Mouse (Mus musculus) liver, embryonic 15.5 days (tissue): ENCODE data around the gene Tex26. TPM values are rescaled to one million over a fixed set of nuclear protein-coding genes. Genes with fewer than 3 reads are reported as not detected.

ENCODE experiments used
- ATAC-seq: fragments of 200-750 bp; cut with Nextera tagmentation; 2 replicates; pipeline ENCODE4 v1.8.0; 2017; ENCODE audit warnings: moderate number of reproducible peaks, mild to moderate bottlenecking, moderate library complexity; ENCODE audit not compliant: insufficient read depth
- H3K27ac ChIP-seq: fragments of 300-500 bp; sonication (generic); replicated peaks from 2 replicates; pipeline ENCODE4 v1.5.1; 2015; ENCODE audit warnings: mild to moderate bottlenecking, inconsistent platforms
- H3K27me3 ChIP-seq: fragments of 300-500 bp; sonication (generic); 2 replicates; pipeline ENCODE4 v1.6.1; 2015; ENCODE audit warnings: mild to moderate bottlenecking, inconsistent platforms
- H3K36me3 ChIP-seq: fragments of 300-500 bp; sonication (generic); replicated peaks from 2 replicates; pipeline ENCODE4 v1.6.1; 2015; ENCODE audit warnings: moderate library complexity, mild to moderate bottlenecking, inconsistent platforms
- H3K4me1 ChIP-seq: fragments of 300-500 bp; sonication (generic); replicated peaks from 2 replicates; pipeline ENCODE4 v1.6.1; 2015; ENCODE audit warnings: inconsistent platforms
- H3K4me2 ChIP-seq: fragments of 300-500 bp; sonication (generic); 2 replicates; pipeline ENCODE4 v1.6.1; 2015; ENCODE audit warnings: moderate library complexity, mild to moderate bottlenecking, inconsistent platforms
- H3K4me3 ChIP-seq: fragments of 300-500 bp; sonication (generic); replicated peaks from 2 replicates; pipeline ENCODE4 v1.5.1; 2015; ENCODE audit warnings: mild to moderate bottlenecking, inconsistent platforms
- H3K9ac ChIP-seq: fragments of 300-500 bp; sonication (generic); 2 replicates; pipeline ENCODE4 v1.6.1; 2015; ENCODE audit warnings: moderate library complexity, mild to moderate bottlenecking, inconsistent platforms
- H3K9me3 ChIP-seq: fragments of 300-500 bp; sonication (generic); replicated peaks from 2 replicates; pipeline ENCODE4 v1.6.1; 2016; ENCODE audit warnings: inconsistent platforms
- WGBS: fragments of 180-500 bp; shearing (Covaris S2); methylation state at CpG from one replicate; pipeline ENCODE4 v1.1.7; 2015; ENCODE audit warnings: mixed read lengths; ENCODE audit not compliant: insufficient replicate concordance; 5-methylcytosine and 5-hydroxymethylcytosine counted together
- polyA plus RNA-seq: library from polyadenylated mRNA; unstranded; fragments of >200 nt; fragmentation: Nextera tagmentation; extraction: Ambion mirVana; gene quantifications from 2 replicates; pipeline ENCODE4 v1.2.1, GENCODE M21; 2015

Gene Tex26
- polyA plus RNA-seq, 1 experiment from 2014 or later = not detected

GRCm38 (mm10) chr5:149412194-149412575 lies 27.3 kb upstream of the Tex26 start:
- H3K4me1 ChIP-seq = no peaks in the 10 kb centered on the region
- H3K9me3 ChIP-seq = no peaks in the 10 kb centered on the region
- no peaks in the 10 kb centered on the region for H3K36me3 ChIP-seq
- peak overlapping the region; percentile 28 for H3K4me2 ChIP-seq
- H3K9ac ChIP-seq = no peak overlapping the region
- H3K4me3 ChIP-seq = 0 out of 2 replicates have a peak overlapping the region, but pooled peaks have one; percentile 8
- 33% methylated on average over 11 of the region's 11 CpGs for whole genome bisulfite sequencing
- no peak overlapping the region for H3K27ac ChIP-seq
- ATAC-seq = no peak
- H3K27me3 ChIP-seq = peaks cover 25% of the 10 kb centered on the region

DNA sequence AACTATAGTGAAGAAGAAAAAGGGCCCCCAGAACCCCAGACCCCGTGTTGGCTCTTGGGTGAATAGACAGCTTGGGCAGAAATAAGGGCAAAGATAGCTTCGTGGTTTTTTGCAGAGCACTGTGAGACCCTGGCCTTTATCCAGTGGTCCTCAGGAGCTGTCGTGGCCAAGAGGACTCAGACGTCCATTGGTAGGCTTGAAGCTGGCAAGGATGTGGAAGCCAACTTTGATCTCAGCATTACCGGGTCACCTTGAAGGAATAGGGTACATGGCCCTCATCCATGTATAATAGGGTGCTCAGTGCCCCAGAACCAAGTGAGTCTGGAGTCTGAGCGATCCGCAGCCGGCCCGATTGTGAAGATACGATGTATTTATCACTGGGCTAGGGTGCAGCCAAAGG lies 26.8 kb upstream of the Tex26 start:
- no peak overlapping the region for H3K4me2 ChIP-seq
- no peak overlapping the region for H3K4me3 ChIP-seq
- H3K27ac ChIP-seq = no peak overlapping the region
- no peaks in the 10 kb centered on the region for H3K9me3 ChIP-seq
- H3K4me1 ChIP-seq = no peaks in the 10 kb centered on the region
- 68% methylated on average over 10 of the region's 10 CpGs for WGBS
- no peak overlapping the region for H3K9ac ChIP-seq
- ATAC-seq = no peak
- H3K27me3 ChIP-seq = peaks cover 25% of the 10 kb centered on the region
- H3K36me3 ChIP-seq = no peaks in the 10 kb centered on the region

GRCm38 (mm10) chr5:149414369-149415167 lies 24.9 kb upstream of the Tex26 start:
- peaks cover 25% of the 10 kb centered on the region for H3K27me3 ChIP-seq
- no peaks in the 10 kb centered on the region for H3K36me3 ChIP-seq
- no peaks in the 10 kb centered on the region for H3K4me1 ChIP-seq
- H3K9me3 ChIP-seq = no peaks in the 10 kb centered on the region
- WGBS = 40% methylated on average over 9 of the region's 9 CpGs
- no peak for ATAC-seq
- H3K4me2 ChIP-seq = no peak overlapping the region
- no peak overlapping the region for H3K9ac ChIP-seq
- H3K4me3 ChIP-seq = no peak overlapping the region
- no peak overlapping the region for H3K27ac ChIP-seq

GRCm38 (mm10) chr5:149417381-149417780 lies 22.1 kb upstream of the Tex26 start:
- no peaks in the 10 kb centered on the region for H3K9me3 ChIP-seq
- H3K36me3 ChIP-seq = no peaks in the 10 kb centered on the region
- WGBS = 76% methylated on average over 4 of the region's 4 CpGs
- no peak overlapping the region for H3K4me3 ChIP-seq
- no peaks in the 10 kb centered on the region for H3K4me1 ChIP-seq
- ATAC-seq = no peak
- H3K27ac ChIP-seq = no peak overlapping the region
- no peak overlapping the region for H3K9ac ChIP-seq
- no peak overlapping the region for H3K4me2 ChIP-seq
- peaks cover 10% of the 10 kb centered on the region for H3K27me3 ChIP-seq

- Histone ChIP-seq H3K4me1 (peaks cover 30% of the 10 kb centered on the region), H3K36me3 (no peaks in the 10 kb centered on the region), H3K9me3 (no peaks in the 10 kb centered on the region), H3K4me2 (no peak overlapping the region), H3K27ac (no peak overlapping the region), H3K27me3 (no peaks in the 10 kb centered on the region), H3K4me3 (no peak overlapping the region), H3K9ac (no peak overlapping the region)
- ATAC-seq = 0 out of 2 replicates have a peak, but pooled peaks have one; percentile 18
- 42% methylated on average over 3 of the region's 3 CpGs for WGBS
Measured at GRCm38 (mm10) chr5:149426525-149426924, 12.9 kb upstream of the Tex26 start.

DNA sequence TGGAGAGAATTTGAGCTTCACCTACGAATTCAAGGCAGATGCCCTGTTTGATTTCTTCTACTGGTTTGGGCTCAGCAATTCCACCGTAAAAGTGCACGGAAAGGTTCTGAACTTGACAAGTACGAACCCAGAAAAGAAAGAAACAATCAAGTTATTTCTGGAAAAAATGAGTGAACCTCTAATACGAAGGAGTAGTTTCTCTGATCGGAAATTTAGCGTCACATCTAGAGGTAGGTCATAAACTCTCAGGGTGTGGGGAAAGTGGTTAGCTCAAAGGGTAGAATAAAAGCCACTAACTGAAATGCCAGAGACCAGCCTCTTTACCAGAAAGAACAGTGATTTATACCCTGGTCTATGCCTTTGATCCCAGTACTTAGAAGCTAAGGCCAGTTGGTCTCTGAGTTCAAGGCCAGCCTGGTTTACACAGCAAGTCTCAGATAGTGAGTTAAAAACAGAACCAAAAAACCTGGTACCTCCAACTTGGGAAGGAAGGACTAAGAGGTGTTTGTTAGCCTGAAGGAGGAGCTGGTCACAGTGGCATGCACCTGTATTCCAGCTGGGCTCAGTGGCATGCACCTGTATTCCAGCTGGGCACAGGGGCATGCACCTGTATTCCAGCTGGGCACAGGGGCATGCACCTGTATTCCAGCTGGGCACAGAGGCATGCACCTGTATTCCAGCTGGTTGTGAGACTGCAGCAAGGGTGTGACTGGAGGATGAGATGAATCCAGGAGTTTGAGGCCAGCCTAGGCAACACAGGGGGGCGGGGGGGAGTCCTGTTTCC lies 12.0 kb upstream of the Tex26 start:
- WGBS = 72% methylated on average over 8 of the region's 8 CpGs
- Histone ChIP-seq H3K9me3 (no peaks in the 10 kb centered on the region), H3K4me1 (peaks cover 30% of the 10 kb centered on the region), H3K27me3 (no peaks in the 10 kb centered on the region), H3K36me3 (no peaks in the 10 kb centered on the region), H3K9ac (no peak overlapping the region), H3K4me2 (no peak overlapping the region), H3K27ac (0 out of 2 replicates have a peak overlapping the region, but pooled peaks have one; percentile 29), H3K4me3 (no peak overlapping the region)
- ATAC-seq = no peak

GRCm38 (mm10) chr5:149428347-149428746 lies 11.1 kb upstream of the Tex26 start:
- H3K27me3 ChIP-seq = no peaks in the 10 kb centered on the region
- H3K9me3 ChIP-seq = no peaks in the 10 kb centered on the region
- H3K4me3 ChIP-seq = no peak overlapping the region
- H3K4me2 ChIP-seq = peak overlapping the region; percentile 39
- no peak overlapping the region for H3K9ac ChIP-seq
- ATAC-seq = peak; percentile 80
- no peaks in the 10 kb centered on the region for H3K36me3 ChIP-seq
- H3K4me1 ChIP-seq = peaks cover 30% of the 10 kb centered on the region
- 10% methylated on average over 6 of the region's 6 CpGs for WGBS
- no peak overlapping the region; the same call in 1 of the 2 replicates for H3K27ac ChIP-seq

- Histone ChIP-seq H3K4me1 (peaks cover 33% of the 10 kb centered on the region), H3K27ac (no peak overlapping the region; the same call in 1 of the 2 replicates)
Measured at GRCm38 (mm10) chr5:149428810-149429255, 10.6 kb upstream of the Tex26 start.

GRCm38 (mm10) chr5:149429541-149429940 lies 9.9 kb upstream of the Tex26 start:
- no peaks in the 10 kb centered on the region for H3K9me3 ChIP-seq
- H3K4me1 ChIP-seq = peaks cover 37% of the 10 kb centered on the region
- no peak overlapping the region for H3K4me3 ChIP-seq
- no peak overlapping the region for H3K4me2 ChIP-seq
- H3K27ac ChIP-seq = no peak overlapping the region
- H3K9ac ChIP-seq = no peak overlapping the region
- no peaks in the 10 kb centered on the region for H3K36me3 ChIP-seq
- no peaks in the 10 kb centered on the region for H3K27me3 ChIP-seq
- WGBS = 60% methylated on average over 4 of the region's 4 CpGs
- no peak for ATAC-seq

More at GRCm38 (mm10) chr5:149428810-149429255, 10.6 kb upstream of the Tex26 start:
- no peaks in the 10 kb centered on the region for H3K9me3 ChIP-seq
- no peak overlapping the region for H3K4me2 ChIP-seq
- H3K36me3 ChIP-seq = no peaks in the 10 kb centered on the region
- H3K9ac ChIP-seq = no peak overlapping the region
- no peaks in the 10 kb centered on the region for H3K27me3 ChIP-seq
- 0 out of 2 replicates have a peak, but pooled peaks have one; percentile 26 for ATAC-seq
- WGBS = 19% methylated on average over 2 of the region's 2 CpGs
- H3K4me3 ChIP-seq = no peak overlapping the region

DNA sequence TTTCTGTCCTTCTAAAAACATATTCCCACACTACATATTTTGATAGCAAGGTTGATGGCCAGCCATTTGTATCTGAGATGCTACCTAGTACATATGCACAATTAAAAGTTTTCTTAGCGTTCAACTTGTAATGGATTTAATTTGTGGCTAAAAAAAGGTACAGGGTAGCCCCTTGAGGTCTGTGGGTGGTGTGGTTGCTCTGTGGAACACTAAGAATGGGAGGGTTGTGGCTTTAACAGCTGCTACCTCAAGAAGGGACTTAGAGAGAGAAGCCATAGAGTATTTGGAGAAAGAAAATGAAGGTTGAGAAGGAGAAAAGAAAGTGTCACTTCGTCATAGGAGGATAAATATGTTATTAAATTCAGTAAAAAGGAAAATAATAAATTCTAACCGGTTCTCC lies 8.5 kb upstream of the Tex26 start:
- H3K4me3 ChIP-seq = no peak overlapping the region
- no peak overlapping the region for H3K27ac ChIP-seq
- no peak overlapping the region for H3K9ac ChIP-seq
- no peaks in the 10 kb centered on the region for H3K27me3 ChIP-seq
- H3K4me2 ChIP-seq = no peak overlapping the region
- no peaks in the 10 kb centered on the region for H3K36me3 ChIP-seq
- no peak for ATAC-seq
- WGBS = 56% methylated on average over 3 of the region's 3 CpGs
- no peaks in the 10 kb centered on the region for H3K9me3 ChIP-seq
- peaks cover 41% of the 10 kb centered on the region for H3K4me1 ChIP-seq

DNA sequence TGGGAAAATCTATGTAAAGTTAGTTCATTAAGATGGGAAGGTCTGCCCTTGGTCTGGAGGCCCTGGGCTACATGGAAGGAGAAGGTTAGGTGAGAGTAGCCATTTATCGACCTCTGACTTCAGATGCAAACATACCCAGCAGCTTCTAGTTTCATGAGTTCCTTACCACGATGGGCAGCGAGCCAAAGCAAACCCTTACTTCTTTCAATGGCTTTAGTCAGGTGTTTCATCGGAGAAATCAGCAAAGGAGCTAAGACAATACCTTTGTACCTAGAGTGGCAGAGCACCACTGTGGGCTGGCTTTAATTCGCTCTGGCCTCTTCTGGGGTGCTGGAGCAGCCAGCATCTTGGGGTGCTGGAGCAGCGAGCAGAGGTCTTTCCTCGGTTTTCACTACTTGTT lies 5.8 kb upstream of the Tex26 start:
- H3K4me3 ChIP-seq = no peak overlapping the region

More for the DNA sequence above, 5.8 kb upstream of the Tex26 start:
- H3K36me3 ChIP-seq = no peaks in the 10 kb centered on the region
- no peak overlapping the region for H3K27ac ChIP-seq
- 52% methylated on average over 7 of the region's 7 CpGs for WGBS
- no peaks in the 10 kb centered on the region for H3K9me3 ChIP-seq
- no peak for ATAC-seq
- H3K27me3 ChIP-seq = no peaks in the 10 kb centered on the region
- H3K4me2 ChIP-seq = no peak overlapping the region
- no peak overlapping the region for H3K9ac ChIP-seq
- H3K4me1 ChIP-seq = peaks cover 34% of the 10 kb centered on the region
